Mouse (Mus musculus): ENCODE measurements around the gene Metap1.

DNA sequence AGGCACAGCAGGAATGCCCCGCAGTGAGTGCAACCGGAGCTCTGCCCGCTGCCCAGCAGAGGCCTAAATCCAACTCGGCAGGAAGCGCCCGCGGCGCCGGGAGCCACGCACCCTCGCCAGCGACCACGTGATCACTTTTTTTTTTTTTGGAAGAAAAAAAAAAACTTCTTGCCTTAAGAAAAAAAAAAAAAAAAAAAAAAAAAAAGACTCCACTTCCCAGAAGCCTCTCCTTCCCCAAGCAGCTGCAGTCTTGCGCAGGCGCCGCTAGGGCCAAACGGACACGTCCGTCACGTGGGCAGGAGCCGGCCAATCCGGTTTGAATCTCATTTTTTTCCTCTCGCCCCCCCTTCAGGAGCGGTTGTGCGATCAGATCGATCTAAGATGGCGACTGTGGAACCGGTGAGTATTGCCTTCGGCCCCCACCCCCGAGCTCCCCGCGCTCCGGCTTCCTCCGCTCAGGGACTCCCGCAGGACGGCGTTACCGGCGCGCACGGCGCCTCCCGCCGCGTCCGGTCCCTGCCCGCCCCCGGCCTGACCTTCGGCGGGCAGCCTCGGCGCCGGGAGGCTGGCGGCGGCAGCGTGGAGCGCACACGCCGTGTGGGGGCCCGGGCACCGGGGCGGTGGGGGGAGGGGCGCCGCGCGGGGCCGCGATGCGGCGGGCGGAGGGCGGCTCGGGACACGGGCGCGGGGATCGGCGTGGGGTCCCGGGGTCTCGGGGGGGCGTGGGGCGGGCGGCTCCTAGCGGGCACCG lies 37.8 kb upstream of the Metap1 start:
- TF ChIP-seq GATA1 (IDR thresholded peaks at IDR 0.05; ENCODE audit: low read length), result no peak
- no peak for TF ChIP-seq TAL1 (IDR thresholded peaks at IDR 0.05; ENCODE audit: low read length)

All from erythroblast, embryonic 14.5 days (primary cell).